Mouse (Mus musculus) splenic B cell, adult 2 months (primary cell): Measurements from ENCODE around the gene Tmem189.
A peak's percentile ranks its signal among the peaks of the same experiment; 100 is the strongest.

Experiments
- DNase-seq: peaks from one replicate; pipeline ENCODE4 v3.0.0-alpha.2; 2011; ENCODE audit warnings: low read depth, low spot score
- H3K27me3 ChIP-seq: 2 replicates; pipeline ENCODE4 v1.6.1; 2012; ENCODE audit warnings: mild to moderate bottlenecking, low read length, moderate library complexity, mixed read lengths; ENCODE audit not compliant: control insufficient read depth, poor library complexity, insufficient read depth, severe bottlenecking
- H3K36me3 ChIP-seq: 2 replicates; pipeline ENCODE4 v1.6.1; 2012; ENCODE audit warnings: mild to moderate bottlenecking, low read length, moderate library complexity, mixed read lengths; ENCODE audit not compliant: control insufficient read depth, poor library complexity, insufficient read depth, severe bottlenecking

Tmem189 gene

DNA sequence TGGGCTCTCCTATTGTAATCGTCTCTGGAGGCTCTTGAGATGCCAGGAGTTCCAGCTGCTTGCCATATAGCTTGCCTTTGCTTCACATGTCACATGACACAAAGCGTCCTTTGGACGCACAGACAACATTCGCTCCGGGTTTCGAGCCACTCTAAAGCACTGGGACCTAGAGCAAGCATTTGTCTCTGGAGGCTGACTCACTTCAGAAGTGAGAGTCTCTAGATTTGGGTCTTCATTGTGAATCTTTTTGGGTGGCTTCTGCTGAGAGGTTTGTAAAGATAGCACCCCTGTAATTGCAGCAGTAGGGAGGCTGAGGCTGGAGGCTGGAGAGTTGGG is 56.1 kb downstream of the Tmem189 start:
- no peak for DNase-seq
- Histone ChIP-seq H3K36me3 (no peaks in the 10 kb centered on the region), H3K27me3 (no peaks in the 10 kb centered on the region)

DNA sequence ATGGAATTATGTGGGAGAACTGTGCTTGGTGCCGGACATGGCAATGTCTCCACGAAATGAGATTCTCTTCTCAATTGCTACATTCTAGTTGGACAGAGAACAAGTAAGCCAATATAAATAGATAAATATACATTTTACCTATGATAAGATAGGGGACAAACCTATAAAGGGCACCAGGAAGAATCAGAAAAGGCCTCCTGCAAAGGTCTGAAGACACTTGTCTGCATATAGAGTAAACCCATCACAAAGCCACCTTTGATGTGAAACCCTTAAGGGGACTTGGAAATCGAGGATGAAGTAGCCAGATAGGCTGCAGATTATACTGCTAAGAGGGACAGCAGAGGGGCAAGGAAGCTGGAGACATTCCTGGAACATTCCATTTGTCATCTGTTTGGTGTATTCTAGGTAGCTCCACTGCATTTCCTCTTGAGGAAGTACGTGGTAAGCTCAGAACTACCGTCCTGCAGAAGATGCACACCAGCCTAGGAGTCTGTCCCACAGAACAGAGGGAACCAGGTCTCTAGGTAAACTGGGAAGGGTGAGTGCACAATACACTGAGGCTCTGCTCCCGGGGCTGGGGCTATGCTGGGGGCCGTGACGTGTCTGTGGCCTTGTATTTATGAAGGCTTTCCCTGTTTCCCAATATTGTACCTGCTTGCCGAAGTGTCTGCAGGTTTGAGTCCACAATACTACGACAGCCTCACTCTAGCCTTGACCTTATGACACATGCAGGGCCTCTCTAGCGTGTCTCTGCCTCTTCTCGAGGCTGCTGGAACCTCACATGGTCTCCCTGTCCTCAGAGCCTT is 56.7 kb downstream of the Tmem189 start:
- DNase-seq = no peak
- Histone ChIP-seq H3K36me3 (no peaks in the 10 kb centered on the region), H3K27me3 (no peaks in the 10 kb centered on the region)

GRCm38 (mm10) chr2:167631591-167632448 is 57.8 kb downstream of the Tmem189 start, which contains the start of gene Ube2v1:
Ube2v1 (minus strand) TSS chr2:167632095.
- Histone ChIP-seq H3K27me3 (no peaks in the 10 kb centered on the region), H3K36me3 (no peaks in the 10 kb centered on the region)
- DNase-seq = peak; percentile 99

DNA sequence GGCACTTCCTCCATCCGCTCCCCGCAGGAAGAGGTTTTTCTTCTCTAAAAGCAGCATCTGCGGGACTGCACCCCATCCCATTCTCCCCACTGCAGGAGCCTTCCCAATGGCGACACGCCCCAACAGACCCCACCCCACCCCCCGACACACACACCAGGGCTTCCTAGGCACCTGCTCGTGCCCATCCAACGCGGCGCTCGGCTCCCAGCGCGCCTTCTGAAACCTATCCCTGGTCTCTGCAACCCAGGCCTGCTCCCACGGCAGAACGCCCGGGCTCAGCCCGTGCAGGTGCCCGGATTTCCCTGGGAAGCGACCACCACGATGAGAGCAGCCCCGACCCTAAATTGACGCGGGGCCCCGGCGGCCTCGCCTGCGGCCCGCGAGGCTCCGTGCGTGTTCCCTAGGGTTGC is 58.4 kb downstream of the Tmem189 start:
- no peak for DNase-seq
- no peaks in the 10 kb centered on the region for H3K36me3 ChIP-seq

DNA sequence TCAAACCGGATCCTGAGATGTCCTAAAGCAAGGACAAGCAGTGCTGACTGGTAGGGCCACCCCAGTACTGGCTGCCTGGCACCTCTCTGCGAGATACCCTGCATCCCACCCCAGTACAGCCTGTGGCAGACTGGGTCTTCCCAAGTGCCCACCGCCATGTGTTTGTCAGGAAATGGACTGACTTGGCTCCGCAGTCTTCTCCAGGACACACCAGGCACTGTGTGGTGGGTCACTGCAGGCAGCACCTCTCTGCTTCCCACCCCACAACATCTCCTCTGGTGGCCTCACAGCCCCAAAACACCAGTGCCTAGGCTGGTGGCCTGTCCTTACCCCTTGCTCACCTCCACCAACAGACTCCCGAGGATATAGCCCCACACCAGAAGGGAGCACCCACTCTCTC is 59.2 kb downstream of the Tmem189 start:
- no peaks in the 10 kb centered on the region for H3K27me3 ChIP-seq
- H3K36me3 ChIP-seq = no peaks in the 10 kb centered on the region; the same call in 1 of the 2 replicates
- no peak for DNase-seq

More for the DNA sequence above, 58.4 kb downstream of the Tmem189 start:
- no peaks in the 10 kb centered on the region for H3K27me3 ChIP-seq

DNA sequence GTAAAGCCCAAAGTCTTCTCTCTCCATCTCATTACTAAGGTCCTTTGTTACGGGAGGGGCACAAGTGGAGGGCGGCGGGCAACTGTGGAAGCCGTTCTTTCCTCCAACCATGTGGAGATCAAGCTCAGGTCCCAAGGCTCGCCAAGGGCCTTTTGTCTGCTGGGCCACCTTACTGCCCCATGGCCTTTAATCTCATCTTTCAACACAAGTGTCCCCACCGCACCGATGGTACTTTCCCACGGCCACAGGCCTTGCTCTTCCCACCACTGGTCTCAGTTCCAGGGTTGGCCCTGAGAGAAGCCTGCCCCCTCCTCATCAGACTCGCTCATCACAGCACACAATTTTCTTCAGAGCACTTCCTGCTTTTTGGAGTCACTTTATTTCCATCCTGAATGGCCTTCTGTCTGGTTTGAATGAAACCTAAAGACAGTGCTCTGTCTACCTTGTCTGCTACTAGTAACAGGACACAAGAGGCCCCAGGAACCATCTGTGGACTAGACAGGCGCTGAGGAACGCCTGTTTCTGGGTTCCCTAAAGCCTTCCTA is 59.9 kb downstream of the Tmem189 start:
- no peak for DNase-seq
- Histone ChIP-seq H3K27me3 (no peaks in the 10 kb centered on the region), H3K36me3 (no peaks in the 10 kb centered on the region; the same call in 1 of the 2 replicates)

GRCm38 (mm10) chr2:167628872-167629271 is 60.8 kb downstream of the Tmem189 start:
- H3K36me3 ChIP-seq = no peaks in the 10 kb centered on the region; the same call in 1 of the 2 replicates
- no peak for DNase-seq
- no peaks in the 10 kb centered on the region for H3K27me3 ChIP-seq

DNA sequence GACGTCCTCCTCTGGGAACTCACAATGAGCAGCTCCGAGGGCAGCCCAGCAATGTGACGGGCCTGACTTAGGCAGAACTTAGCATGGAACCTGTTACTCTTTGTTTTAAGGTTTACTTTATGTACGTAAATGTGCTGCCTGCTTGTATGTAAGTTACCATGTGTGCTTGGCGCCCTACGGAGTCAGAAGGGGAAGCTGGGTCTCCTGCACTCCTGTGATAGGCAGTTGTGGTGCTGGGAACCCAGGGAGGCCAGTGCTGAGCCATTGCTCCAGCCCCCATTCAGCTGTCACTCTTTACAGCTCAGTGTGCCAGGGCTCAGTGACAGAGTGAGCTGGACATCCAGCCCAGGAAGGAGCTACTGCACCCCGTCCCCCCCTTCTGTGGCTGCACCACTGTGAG is 62.6 kb downstream of the Tmem189 start:
- H3K36me3 ChIP-seq = no peaks in the 10 kb centered on the region; the same call in 1 of the 2 replicates
- no peaks in the 10 kb centered on the region for H3K27me3 ChIP-seq
- no peak for DNase-seq

- no peaks in the 10 kb centered on the region; the same call in 1 of the 2 replicates for H3K36me3 ChIP-seq
- DNase-seq = no peak
- H3K27me3 ChIP-seq = no peaks in the 10 kb centered on the region
Observed at GRCm38 (mm10) chr2:167625670-167626069, 64.0 kb downstream of the Tmem189 start.

DNA sequence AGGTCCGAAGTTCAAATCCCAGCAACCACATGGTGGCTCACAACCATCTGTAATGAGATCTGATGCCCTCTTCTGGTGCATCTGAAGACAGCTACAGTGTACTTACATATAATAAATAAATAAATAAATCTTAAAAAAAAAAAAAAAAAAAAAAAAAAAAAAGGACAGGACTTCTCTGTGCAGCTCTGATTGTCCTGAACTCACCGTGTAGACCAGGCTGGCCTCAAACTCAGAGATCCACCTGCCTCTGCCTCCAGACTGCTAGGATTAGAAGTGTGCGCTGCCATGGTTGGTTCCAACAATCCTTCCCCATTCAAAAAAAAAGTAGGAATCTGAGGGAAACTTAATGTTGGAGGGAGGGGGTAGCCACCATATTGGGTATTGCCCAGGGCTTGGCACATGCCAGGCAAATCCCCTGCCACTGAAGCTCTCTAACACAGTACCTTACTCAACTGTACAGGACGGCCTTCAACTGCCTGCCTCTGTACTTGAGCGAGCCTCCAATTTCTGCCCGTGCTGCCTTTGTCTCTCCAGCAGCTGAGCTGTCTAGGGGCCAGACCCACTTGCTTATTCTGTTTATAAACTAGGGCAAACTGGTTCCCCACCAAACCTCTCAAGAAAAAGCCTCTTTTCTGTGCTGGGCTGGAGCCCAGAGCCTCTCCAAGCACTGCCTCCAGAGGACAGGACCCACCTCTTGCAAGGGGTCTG is 65.1 kb downstream of the Tmem189 start:
- no peak for DNase-seq
- H3K27me3 ChIP-seq = no peaks in the 10 kb centered on the region
- H3K36me3 ChIP-seq = no peaks in the 10 kb centered on the region; the same call in 1 of the 2 replicates

- peaks cover 2% of the 10 kb centered on the region; the same call in 1 of the 2 replicates for H3K36me3 ChIP-seq
- peak; percentile 38 for DNase-seq
- no peaks in the 10 kb centered on the region for H3K27me3 ChIP-seq
Observed at GRCm38 (mm10) chr2:167622965-167623364, 66.7 kb downstream of the Tmem189 start.

DNA sequence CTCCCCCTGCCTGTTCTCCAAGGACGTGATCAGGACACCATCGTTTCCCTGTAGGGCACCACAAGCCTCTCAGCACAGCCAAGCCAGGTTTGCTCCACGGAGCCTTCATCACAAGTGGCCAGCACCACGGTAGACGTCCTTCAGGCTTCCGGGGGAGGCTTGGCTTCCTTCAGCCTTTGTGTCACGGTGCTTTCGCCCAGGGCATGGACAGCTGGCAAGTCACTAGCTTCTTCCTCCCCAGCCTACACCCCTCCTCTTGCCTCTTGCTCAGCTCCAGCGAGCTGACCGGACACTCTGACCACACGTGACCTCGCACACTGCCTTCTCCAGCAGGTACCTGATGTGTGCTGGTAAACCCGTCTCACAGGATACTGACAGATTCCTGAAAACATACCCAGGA is 67.3 kb downstream of the Tmem189 start:
- Histone ChIP-seq H3K27me3 (no peaks in the 10 kb centered on the region), H3K36me3 (peaks cover 3% of the 10 kb centered on the region)
- no peak for DNase-seq

DNA sequence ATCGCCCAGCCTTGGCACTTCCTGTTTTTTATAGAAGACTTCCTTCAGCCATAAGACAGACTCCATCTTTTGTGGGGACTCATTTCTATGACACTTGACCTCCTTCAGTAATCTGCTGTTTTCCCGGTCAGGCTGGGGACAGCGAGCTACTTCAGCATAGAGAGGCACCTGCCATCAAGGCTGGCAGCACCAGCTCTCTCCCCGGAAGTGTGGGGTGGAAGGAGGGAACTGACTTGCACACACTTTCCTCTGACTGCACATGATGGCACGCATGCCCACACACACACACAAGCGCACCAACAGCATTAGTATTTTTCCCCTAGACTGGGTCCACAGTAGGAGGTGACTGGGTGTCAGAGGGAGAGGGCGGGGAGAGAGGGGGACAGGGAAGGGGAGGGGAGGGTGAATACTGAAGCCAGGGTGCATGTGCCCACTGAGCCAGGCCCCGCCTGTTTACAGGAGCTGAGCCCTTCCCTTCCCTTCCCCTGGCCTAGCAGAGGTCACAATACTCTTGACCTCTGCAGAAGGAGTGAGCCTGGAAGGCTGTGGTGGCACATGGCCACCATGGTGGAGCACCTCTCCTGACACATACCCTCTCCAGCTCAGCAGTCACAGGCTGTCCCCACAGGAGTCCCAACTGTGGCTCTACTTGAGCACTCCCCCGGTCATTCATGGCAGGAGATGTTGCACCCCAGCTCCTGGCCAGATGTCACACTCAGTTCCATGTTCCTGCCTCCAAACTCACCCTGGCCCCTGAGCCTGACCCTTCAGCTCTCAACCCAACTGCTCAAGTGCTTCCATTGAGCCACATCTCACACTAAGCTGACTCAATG is 68.2 kb downstream of the Tmem189 start:
- peak; percentile 61 for DNase-seq
- H3K27me3 ChIP-seq = no peaks in the 10 kb centered on the region
- peaks cover 7% of the 10 kb centered on the region for H3K36me3 ChIP-seq

DNA sequence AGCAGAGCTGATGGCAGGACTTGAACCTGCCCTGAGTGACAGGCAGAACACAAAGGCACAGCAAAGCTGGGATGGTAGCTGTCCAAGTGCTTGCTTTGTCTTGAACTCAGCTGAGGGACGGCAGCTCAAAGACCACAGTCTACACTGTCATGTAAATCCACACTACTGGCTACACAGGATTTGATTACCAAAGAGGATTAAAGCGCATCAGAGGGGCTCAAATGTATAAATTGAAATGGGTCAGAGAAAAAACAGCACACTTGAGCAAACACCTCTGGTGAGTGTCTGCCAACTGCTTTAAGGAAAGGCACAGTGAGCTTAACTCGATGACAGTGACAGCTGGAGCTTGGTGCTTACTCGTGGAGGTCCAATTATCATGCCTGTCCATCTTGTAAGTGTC is 72.2 kb downstream of the Tmem189 start:
- DNase-seq = no peak
- H3K27me3 ChIP-seq = no peaks in the 10 kb centered on the region
- peaks cover 15% of the 10 kb centered on the region for H3K36me3 ChIP-seq
